Mouse (Mus musculus) CH12.LX (cell line): ENCODE measurements around the gene B3galt4. TPM values are rescaled to one million over a fixed set of nuclear protein-coding genes. Genes with fewer than 3 reads are reported as not detected.

Source experiments
- DNase-seq: peaks from one replicate; pipeline ENCODE4 v3.0.0-alpha.2; 2013; ENCODE audit errors: extremely low read depth
- H3K27ac ChIP-seq: 2 replicates; pipeline ENCODE4 v1.5.1; 2012; ENCODE audit warnings: low read depth, mild to moderate bottlenecking, control low read depth, moderate library complexity; ENCODE audit not compliant: insufficient read depth
- H3K27me3 ChIP-seq: replicated peaks from 2 replicates; pipeline ENCODE3; 2012; ENCODE audit warnings: inconsistent platforms
- H3K36me3 ChIP-seq, 2 experiments: replicated peaks in 1 of 2; 2 replicates each; pipeline versions ENCODE3 to v1.6.1; 2012; ENCODE audit warnings: inconsistent platforms in 1 of 2, low read length in 1 of 2, mild to moderate bottlenecking in 1 of 2, mixed read lengths in 1 of 2, moderate library complexity in 1 of 2; ENCODE audit not compliant: control insufficient read depth in 1 of 2, insufficient read depth in 1 of 2
- H3K4me1 ChIP-seq, 2 experiments: 2 replicates each; pipeline ENCODE4 v1.6.1; 2012; ENCODE audit warnings: inconsistent platforms in 1 of 2, moderate library complexity in 1 of 2; ENCODE audit not compliant: insufficient read depth in 2 of 2, control insufficient read depth in 1 of 2
- H3K4me2 ChIP-seq: 2 replicates; pipeline ENCODE4 v1.6.1; 2012; ENCODE audit warnings: low read depth, mild to moderate bottlenecking, control low read depth; ENCODE audit not compliant: poor library complexity, insufficient read depth, severe bottlenecking
- H3K4me3 ChIP-seq, 3 experiments: fragments of 150-350 bp in 1 of 3; sonication (generic) in 1 of 3; replicated peaks in 1 of 3; 2 replicates each; pipeline versions ENCODE3 to v1.5.1; 2011 to 2012; ENCODE audit warnings: low read depth in 2 of 3, low read length in 2 of 3, mild to moderate bottlenecking in 2 of 3, moderate library complexity in 2 of 3, control low read depth in 1 of 3, improper control_type of control experiment in 1 of 3, inconsistent platforms in 1 of 3, mixed read lengths in 1 of 3; ENCODE audit not compliant: poor library complexity in 1 of 3
- H3K79me2 ChIP-seq: replicated peaks from 2 replicates; pipeline ENCODE4 v1.6.1; 2012; ENCODE audit warnings: mild to moderate bottlenecking, moderate library complexity; ENCODE audit not compliant: control insufficient read depth, poor library complexity, insufficient read depth, severe bottlenecking; ENCODE audit errors: extremely low read depth
- H3K9ac ChIP-seq: 2 replicates; pipeline ENCODE4 v1.6.1; 2012; ENCODE audit warnings: low read depth, mild to moderate bottlenecking, control low read depth, moderate library complexity; ENCODE audit not compliant: insufficient read depth
- H3K9me3 ChIP-seq: replicated peaks from 2 replicates; pipeline ENCODE3; 2012; ENCODE audit warnings: low read length, inconsistent platforms, mixed read lengths
- CTCF ChIP-seq, 2 experiments: IDR thresholded peaks in 1 of 2; conservative IDR thresholded peaks in 1 of 2; 2 replicates each; pipeline ENCODE4 v1.5.1; 2011 to 2012; ENCODE audit warnings: low read depth in 2 of 2, low read length in 2 of 2, improper control_type of control experiment in 1 of 2, inconsistent platforms in 1 of 2, mild to moderate bottlenecking in 1 of 2, moderate library complexity in 1 of 2
- ELF1 ChIP-seq: IDR thresholded peaks from 2 replicates; pipeline ENCODE4 v1.6.1; 2014; ENCODE audit warnings: low read depth, mild to moderate bottlenecking, inconsistent platforms, low read length, improper control_type of control experiment
- IRF4 ChIP-seq: IDR thresholded peaks from 2 replicates; pipeline ENCODE4 v1.6.1; 2014; ENCODE audit warnings: low read depth, mild to moderate bottlenecking, inconsistent platforms, low read length, improper control_type of control experiment
- MAFK ChIP-seq: IDR thresholded peaks from 2 replicates; pipeline ENCODE4 v1.6.1; 2011; ENCODE audit warnings: low read length, improper control_type of control experiment; ENCODE audit not compliant: insufficient replicate concordance
- MAX ChIP-seq: IDR thresholded peaks from 2 replicates; pipeline ENCODE4 v1.6.1; 2011; ENCODE audit warnings: low read length, improper control_type of control experiment
- MXI1 ChIP-seq: IDR thresholded peaks from 2 replicates; pipeline ENCODE4 v1.6.1; 2011; ENCODE audit warnings: mild to moderate bottlenecking, low read depth, low read length, improper control_type of control experiment
- NELFE ChIP-seq: IDR thresholded peaks from 2 replicates; pipeline ENCODE4 v1.6.1; 2011; ENCODE audit warnings: low read depth, low read length, improper control_type of control experiment
- NRF1 ChIP-seq: IDR thresholded peaks from 2 replicates; pipeline ENCODE4 v1.6.1; 2014; ENCODE audit warnings: low read depth, mild to moderate bottlenecking, inconsistent platforms, low read length, improper control_type of control experiment, moderate library complexity
- RCOR1 ChIP-seq: conservative IDR thresholded peaks from 2 replicates; pipeline ENCODE4 v1.6.1; 2012; ENCODE audit warnings: low read depth, mild to moderate bottlenecking, inconsistent platforms, low read length, improper control_type of control experiment
- TBP ChIP-seq: conservative IDR thresholded peaks from 2 replicates; pipeline ENCODE4 v1.6.1; 2011; ENCODE audit warnings: low read depth, low read length, improper control_type of control experiment
- TCF12 ChIP-seq: IDR thresholded peaks from 2 replicates; pipeline ENCODE4 v1.6.1; 2014; ENCODE audit warnings: low read depth, mild to moderate bottlenecking, inconsistent platforms, low read length, improper control_type of control experiment
- USF1 ChIP-seq: IDR thresholded peaks from 2 replicates; pipeline ENCODE4 v1.6.1; 2014; ENCODE audit warnings: low read depth, mild to moderate bottlenecking, inconsistent platforms, low read length, improper control_type of control experiment
- ZMIZ1 ChIP-seq: IDR thresholded peaks from 2 replicates; pipeline ENCODE4 v1.6.1; 2012; ENCODE audit warnings: low read depth, mild to moderate bottlenecking, inconsistent platforms, low read length, improper control_type of control experiment
- dilution Hi-C: fragments of 300-500 bp; cut with MboI; formaldehyde crosslinking; loops from 2 replicates; pipeline ENCODE4 v1.14.3; 2020; ENCODE audit warnings: low sequenced_read_pairs; ENCODE audit not compliant: extremely low pct_unique_long_range_greater_than_20kb, extremely low pct_ligation_motif_present
- in situ Hi-C: fragments of 300-500 bp; cut with MboI; formaldehyde crosslinking; loops from 3 replicates; pipeline ENCODE4 v1.14.3; 2019; ENCODE audit warnings: low sequenced_read_pairs, low pct_ligation_motif_present, low pct_unique_long_range_greater_than_20kb, mixed read lengths
- polyA plus RNA-seq: library from polyadenylated mRNA; unstranded; fragments of >175 nt; gene quantifications from 2 replicates; pipeline ENCODE4 v1.2.1, GENCODE M21; 2012; ENCODE audit warnings: low read depth; ENCODE audit not compliant: insufficient read length
- total RNA-seq, 2 experiments: library from RNA; depleted of rRNA; stranded (reverse); fragments of 300-350 nt in 1 of 2; fragments of >200 nt in 1 of 2; gene quantifications; 2 replicates each; pipeline ENCODE4 v1.2.3; 2012 to 2014

The B3galt4 gene
- total and polyA plus RNA-seq, 3 experiments, result 3.7 to 6.2 (median 5.2) TPM

DNA sequence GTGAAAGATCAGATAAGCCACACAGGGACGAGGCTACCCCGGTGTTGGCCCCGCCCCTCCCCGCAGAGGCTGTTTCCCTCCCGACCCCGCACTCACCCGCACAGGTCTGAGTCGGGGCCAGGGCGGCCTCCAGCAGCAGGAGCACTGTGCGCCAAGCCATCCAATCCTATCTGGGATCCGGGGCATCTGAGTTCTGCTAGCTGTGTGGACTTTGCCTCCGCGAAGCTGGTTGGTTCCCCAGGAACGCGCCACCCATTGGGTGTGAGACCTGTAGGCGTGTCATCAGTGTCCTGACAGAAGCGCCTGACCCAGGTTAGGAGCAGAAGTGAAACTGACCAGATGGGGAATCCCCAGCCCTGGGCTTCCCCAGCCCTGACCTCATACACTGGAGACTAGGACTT, 27.3 kb upstream of the B3galt4 start (continued):
- TF ChIP-seq ZMIZ1, result peak; percentile 72
- no peak for TF ChIP-seq NRF1

DNA sequence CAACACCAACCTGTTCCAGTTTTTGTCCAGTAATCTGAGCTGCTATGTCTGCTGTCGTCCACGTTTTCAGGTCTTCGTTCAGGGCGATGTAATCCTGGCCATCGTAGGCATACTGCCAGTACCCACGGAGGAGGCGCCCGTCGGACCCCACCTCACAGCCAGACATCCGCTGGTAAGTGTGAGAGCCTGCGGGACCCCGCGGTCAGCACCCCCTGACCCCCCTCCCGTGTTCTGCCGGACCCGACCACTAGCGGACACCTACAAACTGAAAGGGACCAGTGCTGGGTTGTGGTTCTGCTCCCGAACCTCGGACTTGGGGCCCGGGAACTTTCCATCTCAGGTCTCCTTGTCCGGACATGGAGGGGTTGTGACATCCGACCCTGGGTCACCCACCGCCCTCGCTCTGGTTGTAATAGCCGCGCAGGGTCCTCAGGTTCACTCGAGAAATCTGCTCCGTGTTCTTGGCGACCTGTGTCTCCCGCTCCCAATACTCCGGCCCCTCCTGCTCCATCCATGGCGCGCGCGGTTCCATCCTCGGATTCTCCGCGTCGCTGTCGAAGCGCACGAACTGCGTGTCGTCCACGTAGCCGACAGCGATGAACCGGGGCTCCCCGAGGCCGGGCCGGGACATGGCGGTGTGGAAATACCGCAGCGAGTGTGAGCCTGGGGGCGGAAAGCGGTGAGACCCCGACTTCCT, 26.7 kb upstream of the B3galt4 start:
- TF ChIP-seq ELF1 (no peak), NELFE (no peak), USF1 (no peak), CTCF (conservative IDR thresholded peaks at IDR 0.05 in 1 of 2, IDR thresholded peaks at IDR 0.05 in 1 of 2; ENCODE audit: low read depth in 2 of 2, low read length in 2 of 2) (no peak), RCOR1 (no peak), MXI1 (no peak), IRF4 (no peak), TBP (no peak)
- dilution Hi-C loops, result no loop called here

DNA sequence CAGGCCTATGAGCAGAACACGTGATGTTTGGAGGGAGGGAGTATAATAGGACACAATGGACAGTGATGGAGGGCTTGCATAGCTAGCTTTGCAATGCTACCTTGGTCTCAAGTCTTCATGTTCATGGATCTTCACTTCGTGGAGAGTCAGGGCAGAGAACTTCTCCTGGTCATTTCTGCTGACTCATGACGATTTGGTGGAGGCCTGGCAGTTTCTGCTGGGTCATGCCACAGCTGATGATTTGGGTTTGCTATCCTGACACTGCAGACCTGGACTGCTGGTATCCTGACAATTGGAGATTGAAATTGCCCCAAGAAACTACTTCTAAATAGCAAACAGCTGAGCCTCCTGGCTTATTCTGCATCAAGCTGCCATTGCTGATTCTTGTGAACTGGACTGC, 22.3 kb upstream of the B3galt4 start:
- peaks cover 0 to 5% of the 10 kb centered on the region in 2 experiments; a peak in 2 of 4 replicates for H3K4me1 ChIP-seq
- TF ChIP-seq TCF12, result no peak
- no peak for TF ChIP-seq NRF1
- TF ChIP-seq MAX, result no peak
- peak; percentile 75; the same call in 1 of the 2 replicates for TF ChIP-seq MAFK
- no peak overlapping the region for H3K4me3 ChIP-seq
- peaks cover 0 to 12% of the 10 kb centered on the region in 2 experiments for H3K36me3 ChIP-seq
- no peak overlapping the region for H3K4me2 ChIP-seq
- DNase-seq, result no peak
- peaks cover 4% of the 10 kb centered on the region for H3K9me3 ChIP-seq
- no peak overlapping the region for H3K27ac ChIP-seq
- in situ Hi-C loops (loop anchor here (5.0 kb wide), 1 partner anchor 1299 kb away; no protein-coding TSS in a partner anchor), dilution Hi-C loops (loop anchor here (5.0 kb wide), 1 partner anchor 1299 kb away; no protein-coding TSS in a partner anchor)
- H3K79me2 ChIP-seq, result no peaks in the 10 kb centered on the region
- no peak overlapping the region for H3K9ac ChIP-seq
- H3K27me3 ChIP-seq, result no peaks in the 10 kb centered on the region

More for the DNA sequence above, 26.7 kb upstream of the B3galt4 start:
- Histone ChIP-seq H3K27me3 (no peaks in the 10 kb centered on the region), H3K27ac (peak overlapping the region; percentile 16; the same call in 1 of the 2 replicates), H3K4me2 (peak overlapping the region; percentile 32), H3K4me1 (peaks cover 6 to 18% of the 10 kb centered on the region in 2 experiments; a peak in 3 of 4 replicates), H3K4me3 (peak overlapping the region; percentile 52 to 70 (median 69)), H3K79me2 (no peaks in the 10 kb centered on the region), H3K9ac (peak overlapping the region; percentile 31), H3K36me3 (peaks cover 0 to 12% of the 10 kb centered on the region in 2 experiments), H3K9me3 (no peaks in the 10 kb centered on the region)
- no peak for DNase-seq
- in situ Hi-C loops, result loop anchor here (25.0 kb wide), 1 partner anchor 1484 kb away; the partner anchor contains the start of gene H2-Q10
